Mouse (Mus musculus) ES-E14 (cell line): ENCODE results near the gene Tmem127. TPM values are rescaled to one million over a fixed set of nuclear protein-coding genes. Genes with fewer than 3 reads are reported as not detected.

Experiments
- DNase-seq: peaks from one replicate; pipeline ENCODE4 v3.0.0-alpha.2; 2013; ENCODE audit warnings: low read depth, low spot score
- H3K27ac ChIP-seq: 2 replicates; pipeline ENCODE4 v1.5.1; 2012; ENCODE audit warnings: low read depth, mild to moderate bottlenecking, low read length, moderate library complexity, mixed read lengths; ENCODE audit not compliant: poor library complexity, insufficient read depth, severe bottlenecking
- H3K36me3 ChIP-seq: 2 replicates; pipeline ENCODE4 v1.6.1; 2012; ENCODE audit warnings: mild to moderate bottlenecking, low read length, moderate library complexity, mixed read lengths; ENCODE audit not compliant: control insufficient read depth, poor library complexity, insufficient read depth, severe bottlenecking
- H3K4me1 ChIP-seq, 2 experiments: fragments of 150-350 bp in 1 of 2; sonication (generic) in 1 of 2; 2 replicates each; pipeline ENCODE4 v1.6.1; 2012; ENCODE audit warnings: low read length in 2 of 2, mild to moderate bottlenecking in 1 of 2, mixed read lengths in 1 of 2; ENCODE audit not compliant: control insufficient read depth in 2 of 2, insufficient read depth in 2 of 2, poor library complexity in 1 of 2
- H3K4me3 ChIP-seq, 2 experiments: fragments of 150-350 bp in 1 of 2; sonication (generic) in 1 of 2; 2 replicates each; pipeline ENCODE4 v1.5.1; 2012; ENCODE audit warnings: low read length in 2 of 2, low read depth in 1 of 2, mild to moderate bottlenecking in 1 of 2, mixed read lengths in 1 of 2; ENCODE audit not compliant: insufficient read depth in 1 of 2, poor library complexity in 1 of 2, severe bottlenecking in 1 of 2
- H3K9ac ChIP-seq: 2 replicates; pipeline ENCODE4 v1.6.1; 2012; ENCODE audit warnings: low read depth, mild to moderate bottlenecking, low read length, mixed read lengths; ENCODE audit not compliant: poor library complexity, insufficient read depth, severe bottlenecking
- H3K9me3 ChIP-seq: fragments of 150-350 bp; sonication (generic); 2 replicates; pipeline ENCODE4 v1.6.1; 2012; ENCODE audit warnings: low read depth, mild to moderate bottlenecking, low read length; ENCODE audit not compliant: control insufficient read depth, insufficient read depth
- CHD2 ChIP-seq: IDR thresholded peaks from 2 replicates; pipeline ENCODE4 v1.6.1; 2014; ENCODE audit warnings: mild to moderate bottlenecking, low read depth, low read length, inconsistent platforms
- HCFC1 ChIP-seq: IDR thresholded peaks from 2 replicates; pipeline ENCODE4 v1.6.1; 2012; ENCODE audit warnings: low read length, inconsistent platforms, borderline replicate concordance; ENCODE audit not compliant: insufficient read depth
- MAFK ChIP-seq: IDR thresholded peaks from 2 replicates; pipeline ENCODE4 v1.6.1; 2014; ENCODE audit warnings: mild to moderate bottlenecking, low read depth, low read length, inconsistent platforms; ENCODE audit not compliant: insufficient read depth
- ZC3H11A ChIP-seq: IDR thresholded peaks from 2 replicates; pipeline ENCODE4 v1.6.1; 2012; ENCODE audit warnings: low read depth, mild to moderate bottlenecking, inconsistent platforms, low read length, borderline replicate concordance
- ZNF384 ChIP-seq: IDR thresholded peaks from 2 replicates; pipeline ENCODE4 v1.6.1; 2012; ENCODE audit warnings: low read depth, low read length, inconsistent platforms
- in situ Hi-C, 2 experiments: fragments of 600-800 bp; cut with MboI; formaldehyde crosslinking; loops; one replicate each; pipeline ENCODE4 v1.15.1; 2025; ENCODE audit warnings: low sequenced_read_pairs in 2 of 2, inconsistent platforms in 1 of 2; ENCODE audit not compliant: unreplicated experiment in 2 of 2
- total RNA-seq: library from RNA; depleted of rRNA; stranded (reverse); fragments of 300-350 nt; gene quantifications from 2 replicates; pipeline ENCODE4 v1.2.3, GENCODE M21; 2012

Tmem127 gene
- total RNA-seq, 1 experiment, result 18.9 TPM

GRCm38 (mm10) chr2:127250291-127251008, 2.7 kb downstream of the Tmem127 start:
- no peak for DNase-seq

GRCm38 (mm10) chr2:127251457-127251856, 3.7 kb downstream of the Tmem127 start:
- Histone ChIP-seq H3K9ac (no peak overlapping the region), H3K4me3 (no peak overlapping the region), H3K9me3 (no peaks in the 10 kb centered on the region), H3K27ac (no peak overlapping the region), H3K4me1 (peaks cover 0 to 6% of the 10 kb centered on the region in 2 experiments; a peak in 2 of 4 replicates), H3K36me3 (peaks cover 2% of the 10 kb centered on the region; the same call in 1 of the 2 replicates)
- TF ChIP-seq HCFC1 (no peak), ZC3H11A (no peak), CHD2 (no peak)
- in situ Hi-C loops, result no loop called here
- no peak for DNase-seq

More at GRCm38 (mm10) chr2:127250291-127251008, 2.7 kb downstream of the Tmem127 start:
- TF ChIP-seq MAFK (no peak), ZNF384 (no peak), HCFC1 (no peak), CHD2 (no peak), ZC3H11A (no peak)
- Histone ChIP-seq H3K27ac (no peak overlapping the region), H3K9me3 (no peaks in the 10 kb centered on the region), H3K4me1 (peaks cover 0 to 6% of the 10 kb centered on the region in 2 experiments; a peak in 2 of 4 replicates), H3K9ac (no peak overlapping the region), H3K4me3 (no peak overlapping the region), H3K36me3 (no peaks in the 10 kb centered on the region; the same call in 1 of the 2 replicates)
- in situ Hi-C loops, result no loop called here

GRCm38 (mm10) chr2:127251880-127252527, 4.3 kb downstream of the Tmem127 start:
- Histone ChIP-seq H3K36me3 (peaks cover 4% of the 10 kb centered on the region; the same call in 1 of the 2 replicates), H3K9me3 (no peaks in the 10 kb centered on the region), H3K27ac (no peak overlapping the region), H3K9ac (no peak overlapping the region), H3K4me1 (peaks cover 0 to 4% of the 10 kb centered on the region in 2 experiments; a peak in 2 of 4 replicates), H3K4me3 (no peak overlapping the region)
- in situ Hi-C loops, result no loop called here
- no peak for DNase-seq
- TF ChIP-seq ZNF384 (no peak), MAFK (no peak), ZC3H11A (no peak), CHD2 (no peak)

GRCm38 (mm10) chr2:127252787-127253186, 5.1 kb downstream of the Tmem127 start:
- no peak for TF ChIP-seq CHD2
- no peak for TF ChIP-seq ZNF384
- TF ChIP-seq HCFC1, result no peak
- no peak for TF ChIP-seq MAFK
- no peak for TF ChIP-seq ZC3H11A
- in situ Hi-C loops, result no loop called here
- H3K9ac ChIP-seq, result no peak overlapping the region
- DNase-seq, result no peak
- no peak overlapping the region for H3K27ac ChIP-seq
- peaks cover 0 to 4% of the 10 kb centered on the region in 2 experiments; a peak in 1 of 4 replicates for H3K4me1 ChIP-seq
- no peaks in the 10 kb centered on the region for H3K9me3 ChIP-seq
- no peak overlapping the region for H3K4me3 ChIP-seq
- H3K36me3 ChIP-seq, result peaks cover 9% of the 10 kb centered on the region
